Mouse (Mus musculus): ENCODE measurements around the gene Oprl1. TPM values are rescaled to one million over a fixed set of nuclear protein-coding genes. Genes with fewer than 3 reads are reported as not detected.
A peak's percentile ranks its signal among the peaks of the same experiment; 100 is the strongest.

Gene Oprl1
- polyA plus RNA-seq, 1 experiment from 2014 or later, result 93.8 TPM

- H3K36me3 ChIP-seq (ENCODE audit: control insufficient read depth, insufficient read depth, low read length), result no peaks in the 10 kb centered on the region
- H3K27me3 ChIP-seq (replicated peaks; ENCODE audit: control insufficient read depth, insufficient read depth, low read length), result no peaks in the 10 kb centered on the region
- 76% methylated on average over 33 of the region's 33 CpGs for WGBS
- no peak overlapping the region for H3K9ac ChIP-seq (ENCODE audit: low read depth, low read length)
- peaks cover 11% of the 10 kb centered on the region for H3K4me1 ChIP-seq (ENCODE audit: control insufficient read depth, insufficient read depth, low read depth, low read length)
- ATAC-seq, result no peak
- H3K9me3 ChIP-seq (ENCODE audit: control insufficient read depth, low read length), result no peaks in the 10 kb centered on the region
- H3K4me3 ChIP-seq (ENCODE audit: low read length), result no peak overlapping the region
- no peak overlapping the region for H3K4me2 ChIP-seq (ENCODE audit: low read length)
- no peak overlapping the region for H3K27ac ChIP-seq (ENCODE audit: low read depth, low read length)
These were observed 17.9 kb upstream of the Oprl1 start for GRCm38 (mm10) chr2:181696801-181697420.

- no peaks in the 10 kb centered on the region for H3K27me3 ChIP-seq (replicated peaks; ENCODE audit: control insufficient read depth, insufficient read depth, low read length)
- no peak for ATAC-seq
- 50% methylated on average over 5 of the region's 5 CpGs for WGBS
These were observed 16.6 kb upstream of the Oprl1 start, which contains the start of gene Lkaaear1 for GRCm38 (mm10) chr2:181698241-181698640. Gene Lkaaear1, minus strand, starts transcription at chr2:181698442.

GRCm38 (mm10) chr2:181706668-181707067 lies 8.1 kb upstream of the Oprl1 start:
- Histone ChIP-seq H3K27ac (ENCODE audit: low read depth, low read length) (no peak overlapping the region), H3K9me3 (ENCODE audit: control insufficient read depth, low read length) (no peaks in the 10 kb centered on the region), H3K27me3 (replicated peaks; ENCODE audit: control insufficient read depth, insufficient read depth, low read length) (no peaks in the 10 kb centered on the region), H3K36me3 (ENCODE audit: control insufficient read depth, insufficient read depth, low read length) (no peaks in the 10 kb centered on the region), H3K4me2 (ENCODE audit: low read length) (no peak overlapping the region), H3K9ac (ENCODE audit: low read depth, low read length) (no peak overlapping the region), H3K4me1 (ENCODE audit: control insufficient read depth, insufficient read depth, low read depth, low read length) (no peaks in the 10 kb centered on the region), H3K4me3 (ENCODE audit: low read length) (no peak overlapping the region)
- no peak for ATAC-seq
- 34% methylated on average over 4 of the region's 4 CpGs for WGBS

More at GRCm38 (mm10) chr2:181698241-181698640, 16.6 kb upstream of the Oprl1 start, which contains the start of gene Lkaaear1:
- no peak within 1 kb of the TSS for H3K9ac ChIP-seq (ENCODE audit: low read depth, low read length)
- H3K36me3 ChIP-seq (ENCODE audit: control insufficient read depth, insufficient read depth, low read length), result no peaks in the 10 kb centered on the region
- H3K4me3 ChIP-seq (ENCODE audit: low read length), result no peak within 1 kb of the TSS
- H3K4me1 ChIP-seq (ENCODE audit: control insufficient read depth, insufficient read depth, low read depth, low read length), result peaks cover 4% of the 10 kb centered on the region
- H3K27ac ChIP-seq (ENCODE audit: low read depth, low read length), result no peak within 1 kb of the TSS
- no peak within 1 kb of the TSS for H3K4me2 ChIP-seq (ENCODE audit: low read length)
- H3K9me3 ChIP-seq (ENCODE audit: control insufficient read depth, low read length), result no peaks in the 10 kb centered on the region

GRCm38 (mm10) chr2:181713749-181714148 lies 1.1 kb upstream of the Oprl1 start:
- 16% methylated on average over 1 of the region's 1 CpGs for WGBS
- peak; percentile 85 for ATAC-seq
- H3K4me3 ChIP-seq (ENCODE audit: low read length), result no peak overlapping the region

GRCm38 (mm10) chr2:181715382-181715781 lies 566 bp downstream of the Oprl1 start:
- Histone ChIP-seq H3K4me1 (ENCODE audit: control insufficient read depth, insufficient read depth, low read depth, low read length) (peaks cover 24% of the 10 kb centered on the region), H3K9me3 (ENCODE audit: control insufficient read depth, low read length) (no peaks in the 10 kb centered on the region), H3K9ac (ENCODE audit: low read depth, low read length) (peak overlapping the region; percentile 61), H3K27me3 (replicated peaks; ENCODE audit: control insufficient read depth, insufficient read depth, low read length) (no peaks in the 10 kb centered on the region), H3K36me3 (ENCODE audit: control insufficient read depth, insufficient read depth, low read length) (0 out of 2 replicates have a peak, but pooled peaks cover 3% of the 10 kb centered on the region), H3K4me2 (ENCODE audit: low read length) (peak overlapping the region; percentile 57), H3K4me3 (ENCODE audit: low read length) (peak overlapping the region; percentile 42), H3K27ac (ENCODE audit: low read depth, low read length) (peak overlapping the region; percentile 79)
- peak; percentile 17; the same call in 1 of the 2 replicates for ATAC-seq
- WGBS, result 38% methylated on average over 3 of the region's 3 CpGs

More at GRCm38 (mm10) chr2:181713749-181714148, 1.1 kb upstream of the Oprl1 start:
- Histone ChIP-seq H3K27me3 (replicated peaks; ENCODE audit: control insufficient read depth, insufficient read depth, low read length) (no peaks in the 10 kb centered on the region), H3K27ac (ENCODE audit: low read depth, low read length) (peak overlapping the region; percentile 79), H3K9ac (ENCODE audit: low read depth, low read length) (no peak overlapping the region; the same call in 1 of the 2 replicates), H3K4me1 (ENCODE audit: control insufficient read depth, insufficient read depth, low read depth, low read length) (peaks cover 24% of the 10 kb centered on the region), H3K9me3 (ENCODE audit: control insufficient read depth, low read length) (no peaks in the 10 kb centered on the region), H3K4me2 (ENCODE audit: low read length) (peak overlapping the region; percentile 57), H3K36me3 (ENCODE audit: control insufficient read depth, insufficient read depth, low read length) (0 out of 2 replicates have a peak, but pooled peaks cover under 1% of the 10 kb centered on the region)

- no peak for ATAC-seq
- H3K4me3 ChIP-seq (ENCODE audit: low read length), result peak overlapping the region; percentile 42
- H3K4me1 ChIP-seq (ENCODE audit: control insufficient read depth, insufficient read depth, low read depth, low read length), result peaks cover 24% of the 10 kb centered on the region
- no peaks in the 10 kb centered on the region for H3K27me3 ChIP-seq (replicated peaks; ENCODE audit: control insufficient read depth, insufficient read depth, low read length)
- H3K27ac ChIP-seq (ENCODE audit: low read depth, low read length), result no peak overlapping the region
- H3K36me3 ChIP-seq (ENCODE audit: control insufficient read depth, insufficient read depth, low read length), result 0 out of 2 replicates have a peak, but pooled peaks cover 3% of the 10 kb centered on the region
- peak overlapping the region; percentile 57 for H3K4me2 ChIP-seq (ENCODE audit: low read length)
- H3K9ac ChIP-seq (ENCODE audit: low read depth, low read length), result no peak overlapping the region
- H3K9me3 ChIP-seq (ENCODE audit: control insufficient read depth, low read length), result no peaks in the 10 kb centered on the region
- WGBS, result 46% methylated on average over 3 of the region's 3 CpGs
These were observed 2.2 kb downstream of the Oprl1 start for GRCm38 (mm10) chr2:181716991-181717390.

GRCm38 (mm10) chr2:181720061-181720460 lies 5.2 kb downstream of the Oprl1 start:
- Histone ChIP-seq H3K9me3 (ENCODE audit: control insufficient read depth, low read length) (no peaks in the 10 kb centered on the region), H3K4me1 (ENCODE audit: control insufficient read depth, insufficient read depth, low read depth, low read length) (peaks cover 8% of the 10 kb centered on the region), H3K4me2 (ENCODE audit: low read length) (no peak overlapping the region), H3K27me3 (replicated peaks; ENCODE audit: control insufficient read depth, insufficient read depth, low read length) (no peaks in the 10 kb centered on the region), H3K36me3 (ENCODE audit: control insufficient read depth, insufficient read depth, low read length) (0 out of 2 replicates have a peak, but pooled peaks cover 3% of the 10 kb centered on the region), H3K9ac (ENCODE audit: low read depth, low read length) (no peak overlapping the region), H3K4me3 (ENCODE audit: low read length) (no peak overlapping the region), H3K27ac (ENCODE audit: low read depth, low read length) (no peak overlapping the region)
- no peak for ATAC-seq
- WGBS, result 27% methylated on average over 3 of the region's 3 CpGs

GRCm38 (mm10) chr2:181721200-181721599 lies 6.4 kb downstream of the Oprl1 start:
- Histone ChIP-seq H3K27ac (ENCODE audit: low read depth, low read length) (no peak overlapping the region), H3K9ac (ENCODE audit: low read depth, low read length) (no peak overlapping the region), H3K4me3 (ENCODE audit: low read length) (no peak overlapping the region), H3K27me3 (replicated peaks; ENCODE audit: control insufficient read depth, insufficient read depth, low read length) (no peaks in the 10 kb centered on the region), H3K36me3 (ENCODE audit: control insufficient read depth, insufficient read depth, low read length) (0 out of 2 replicates have a peak, but pooled peaks cover 3% of the 10 kb centered on the region), H3K4me2 (ENCODE audit: low read length) (no peak overlapping the region), H3K9me3 (ENCODE audit: control insufficient read depth, low read length) (no peaks in the 10 kb centered on the region), H3K4me1 (ENCODE audit: control insufficient read depth, insufficient read depth, low read depth, low read length) (peaks cover 8% of the 10 kb centered on the region)
- ATAC-seq, result no peak

GRCm38 (mm10) chr2:181722213-181722612 lies 7.4 kb downstream of the Oprl1 start:
- Histone ChIP-seq H3K4me3 (ENCODE audit: low read length) (no peak overlapping the region), H3K27ac (ENCODE audit: low read depth, low read length) (no peak overlapping the region), H3K4me2 (ENCODE audit: low read length) (no peak overlapping the region), H3K4me1 (ENCODE audit: control insufficient read depth, insufficient read depth, low read depth, low read length) (no peaks in the 10 kb centered on the region), H3K9me3 (ENCODE audit: control insufficient read depth, low read length) (no peaks in the 10 kb centered on the region), H3K9ac (ENCODE audit: low read depth, low read length) (no peak overlapping the region), H3K27me3 (replicated peaks; ENCODE audit: control insufficient read depth, insufficient read depth, low read length) (no peaks in the 10 kb centered on the region), H3K36me3 (ENCODE audit: control insufficient read depth, insufficient read depth, low read length) (0 out of 2 replicates have a peak, but pooled peaks cover 3% of the 10 kb centered on the region)
- peak; percentile 55; the same call in 1 of the 2 replicates for ATAC-seq
- 10% methylated on average over 3 of the region's 3 CpGs for WGBS

All from hindbrain, embryonic 16.5 days (tissue).